Mouse (Mus musculus): Measurements from ENCODE around the gene Vmn1r5.
"Not testable (repeated sequence)": the region's sequence is repeated elsewhere in the genome, so short reads cannot be mapped to it uniquely, and the experiment has no call there.

- not testable (repeated sequence) for TF ChIP-seq CTCF, EP300 (IDR thresholded peaks at IDR 0.05; ENCODE audit: low read depth)
Measured at GRCm38 (mm10) chr6:57025224-57025623, 55.2 kb downstream of the Vmn1r5 start, which contains the start of gene Vmn1r7.

Data from liver, embryonic 14.5 days (tissue).